Mouse (Mus musculus): ENCODE measurements around the gene Hgfac. TPM values are rescaled to one million over a fixed set of nuclear protein-coding genes. Genes with fewer than 3 reads are reported as not detected.

The Hgfac gene
- total RNA-seq, 2 experiments from 2014 or later: 1.0 to 2.2 TPM

DNA sequence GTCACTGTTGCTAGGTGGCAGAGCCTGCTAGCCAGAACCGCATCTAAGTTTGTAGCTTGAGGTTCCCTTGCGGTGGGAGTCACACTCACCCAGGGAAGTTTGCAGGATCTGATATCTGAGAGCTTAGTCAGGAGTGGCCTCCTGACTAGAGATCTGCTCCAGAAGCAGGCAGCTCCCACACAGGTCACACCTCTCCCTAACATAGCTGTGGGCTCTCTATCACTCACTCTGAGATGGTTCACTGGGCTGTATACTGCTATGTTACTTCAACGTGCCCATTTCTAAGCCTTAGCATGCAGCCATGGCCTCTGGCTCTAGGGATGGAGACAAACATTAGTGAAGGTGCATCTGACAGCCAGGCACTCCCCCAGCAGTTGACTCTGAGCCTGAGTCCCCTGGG is 50.3 kb downstream of the Hgfac start:
- DNase-seq (ENCODE audit: low spot score in 2 of 2): no peak

Small RNA genes within 50 kb of the gene (microRNA-seq; reads per million reads assigned to microRNA genes)
- gene Mir3097: 13.8 to 14.1 reads per million in 2 experiments

Other genes starting within 250 kb of the Hgfac start
- 1 to 10 TPM; 5.7 to 6.2 TPM for gene Msantd1, start 133.5 kb upstream of the Hgfac start, total RNA-seq (2021)
- 10 to 100 TPM; 43.3 to 44.2 TPM for gene Rgs12, start 92.1 kb upstream of the Hgfac start, total RNA-seq (2021)
- gene Dok7, start 15.3 kb downstream of the Hgfac start, total RNA-seq (2021): 10 to 100 TPM; 19.0 to 21.5 TPM
- 100 to 1,000 TPM; 142 to 166 TPM for gene Lrpap1, start 64.3 kb downstream of the Hgfac start, total RNA-seq (2021)
- 10 to 100 TPM; 26.9 to 32.3 TPM for gene Adra2c, start 236.8 kb downstream of the Hgfac start, total RNA-seq (2021)